Mouse (Mus musculus): ENCODE measurements around the gene Siglecf.

GRCm38 (mm10) chr7:43392349-43393121 is 41.4 kb downstream of the Siglecf start:
- no peak for TF ChIP-seq EP300 (IDR thresholded peaks at IDR 0.05)
- no peak for TF ChIP-seq CTCF (IDR thresholded peaks at IDR 0.05)
